Mouse (Mus musculus): ENCODE results near the gene Nipa2. TPM values are rescaled to one million over a fixed set of nuclear protein-coding genes. Genes with fewer than 3 reads are reported as not detected.

Nipa2 gene
- polyA plus RNA-seq, 1 experiment from 2014 or later: 53.0 TPM

- H3K4me3 ChIP-seq (ENCODE audit: control insufficient read depth in 1 of 2, insufficient read depth in 1 of 2, low read depth in 1 of 2, low read length in 2 of 2): peak overlapping the region; percentile 32 to 38
- H3K4me2 ChIP-seq (ENCODE audit: low read length): peak overlapping the region; percentile 61
- no peak for ATAC-seq (ENCODE audit: insufficient number of reproducible peaks, insufficient read depth, low FRiP score, low read depth)
- 31% methylated on average over 16 of the region's 16 CpGs for WGBS
- no peaks in the 10 kb centered on the region for H3K27me3 ChIP-seq (ENCODE audit: control insufficient read depth, insufficient read depth, low read length)
- H3K36me3 ChIP-seq (ENCODE audit: control insufficient read depth, insufficient read depth, low read length): no peaks in the 10 kb centered on the region
- no peaks in the 10 kb centered on the region for H3K4me1 ChIP-seq (ENCODE audit: control insufficient read depth in 2 of 2, insufficient read depth in 2 of 2, low read length in 2 of 2)
- H3K9me3 ChIP-seq (ENCODE audit: control insufficient read depth, low read length): no peaks in the 10 kb centered on the region
- H3K27ac ChIP-seq (replicated peaks in 1 of 2; ENCODE audit: control insufficient read depth in 1 of 2, insufficient read depth in 1 of 2, low read depth in 2 of 2, low read length in 2 of 2): no peak overlapping the region
- H3K9ac ChIP-seq (ENCODE audit: low read length): no peak overlapping the region
These were observed 6.1 kb upstream of the Nipa2 start for GRCm38 (mm10) chr7:55968258-55968901.

- H3K27ac ChIP-seq (replicated peaks in 1 of 2; ENCODE audit: control insufficient read depth in 1 of 2, insufficient read depth in 1 of 2, low read depth in 2 of 2, low read length in 2 of 2): no peak overlapping the region
- no peak overlapping the region for H3K4me2 ChIP-seq (ENCODE audit: low read length)
- 47% methylated on average over 3 of the region's 3 CpGs for WGBS
- no peaks in the 10 kb centered on the region for H3K36me3 ChIP-seq (ENCODE audit: control insufficient read depth, insufficient read depth, low read length)
- no peak overlapping the region for H3K4me3 ChIP-seq (ENCODE audit: control insufficient read depth in 1 of 2, insufficient read depth in 1 of 2, low read depth in 1 of 2, low read length in 2 of 2)
- no peak overlapping the region for H3K9ac ChIP-seq (ENCODE audit: low read length)
- no peaks in the 10 kb centered on the region for H3K27me3 ChIP-seq (ENCODE audit: control insufficient read depth, insufficient read depth, low read length)
- H3K9me3 ChIP-seq (ENCODE audit: control insufficient read depth, low read length): no peaks in the 10 kb centered on the region
- H3K4me1 ChIP-seq (ENCODE audit: control insufficient read depth in 2 of 2, insufficient read depth in 2 of 2, low read length in 2 of 2): peaks cover 0 to 4% of the 10 kb centered on the region in 2 experiments; a peak in 2 of 4 replicates
- no peak for ATAC-seq (ENCODE audit: insufficient number of reproducible peaks, insufficient read depth, low FRiP score, low read depth)
These were observed 4.7 kb upstream of the Nipa2 start for GRCm38 (mm10) chr7:55966866-55967460.

- Histone ChIP-seq H3K9ac (ENCODE audit: low read length) (no peak overlapping the region), H3K27ac (replicated peaks in 1 of 2; ENCODE audit: control insufficient read depth in 1 of 2, insufficient read depth in 1 of 2, low read depth in 2 of 2, low read length in 2 of 2) (no peak overlapping the region), H3K27me3 (ENCODE audit: control insufficient read depth, insufficient read depth, low read length) (no peaks in the 10 kb centered on the region), H3K4me2 (ENCODE audit: low read length) (no peak overlapping the region), H3K36me3 (ENCODE audit: control insufficient read depth, insufficient read depth, low read length) (peaks cover 10% of the 10 kb centered on the region; the same call in 1 of the 2 replicates), H3K4me1 (ENCODE audit: control insufficient read depth in 2 of 2, insufficient read depth in 2 of 2, low read length in 2 of 2) (peaks cover 0 to 9% of the 10 kb centered on the region in 2 experiments; a peak in 2 of 4 replicates), H3K9me3 (ENCODE audit: control insufficient read depth, low read length) (no peaks in the 10 kb centered on the region), H3K4me3 (ENCODE audit: control insufficient read depth in 1 of 2, insufficient read depth in 1 of 2, low read depth in 1 of 2, low read length in 2 of 2) (no peak overlapping the region)
- no peak for ATAC-seq (ENCODE audit: insufficient number of reproducible peaks, insufficient read depth, low FRiP score, low read depth)
- WGBS: 94% methylated on average over 1 of the region's 1 CpGs
These were observed 1.8 kb downstream of the Nipa2 start for GRCm38 (mm10) chr7:55960506-55960905.

GRCm38 (mm10) chr7:55959801-55960200 lies 2.5 kb downstream of the Nipa2 start:
- peaks cover 0 to 9% of the 10 kb centered on the region in 2 experiments; a peak in 2 of 4 replicates for H3K4me1 ChIP-seq (ENCODE audit: control insufficient read depth in 2 of 2, insufficient read depth in 2 of 2, low read length in 2 of 2)
- H3K4me3 ChIP-seq (ENCODE audit: control insufficient read depth in 1 of 2, insufficient read depth in 1 of 2, low read depth in 1 of 2, low read length in 2 of 2): no peak overlapping the region
- H3K27ac ChIP-seq (replicated peaks in 1 of 2; ENCODE audit: control insufficient read depth in 1 of 2, insufficient read depth in 1 of 2, low read depth in 2 of 2, low read length in 2 of 2): no peak overlapping the region
- no peak for ATAC-seq (ENCODE audit: insufficient number of reproducible peaks, insufficient read depth, low FRiP score, low read depth)
- H3K36me3 ChIP-seq (ENCODE audit: control insufficient read depth, insufficient read depth, low read length): peaks cover 10% of the 10 kb centered on the region; the same call in 1 of the 2 replicates
- no peak overlapping the region for H3K4me2 ChIP-seq (ENCODE audit: low read length)
- no peaks in the 10 kb centered on the region for H3K9me3 ChIP-seq (ENCODE audit: control insufficient read depth, low read length)
- no peaks in the 10 kb centered on the region for H3K27me3 ChIP-seq (ENCODE audit: control insufficient read depth, insufficient read depth, low read length)
- 89% methylated on average over 3 of the region's 3 CpGs for WGBS
- H3K9ac ChIP-seq (ENCODE audit: low read length): no peak overlapping the region

GRCm38 (mm10) chr7:55957916-55958315 lies 4.4 kb downstream of the Nipa2 start:
- H3K4me1 ChIP-seq (ENCODE audit: control insufficient read depth in 2 of 2, insufficient read depth in 2 of 2, low read length in 2 of 2): peaks cover 0 to 8% of the 10 kb centered on the region in 2 experiments; a peak in 2 of 4 replicates

GRCm38 (mm10) chr7:55957178-55957577 lies 5.1 kb downstream of the Nipa2 start:
- H3K27ac ChIP-seq (replicated peaks in 1 of 2; ENCODE audit: control insufficient read depth in 1 of 2, insufficient read depth in 1 of 2, low read depth in 2 of 2, low read length in 2 of 2): no peak overlapping the region
- H3K36me3 ChIP-seq (ENCODE audit: control insufficient read depth, insufficient read depth, low read length): peaks cover 16% of the 10 kb centered on the region; the same call in 1 of the 2 replicates
- no peak overlapping the region for H3K4me3 ChIP-seq (ENCODE audit: control insufficient read depth in 1 of 2, insufficient read depth in 1 of 2, low read depth in 1 of 2, low read length in 2 of 2)
- H3K9ac ChIP-seq (ENCODE audit: low read length): no peak overlapping the region
- H3K9me3 ChIP-seq (ENCODE audit: control insufficient read depth, low read length): no peaks in the 10 kb centered on the region; the same call in 1 of the 2 replicates
- no peak overlapping the region for H3K4me2 ChIP-seq (ENCODE audit: low read length)
- peaks cover 0 to 5% of the 10 kb centered on the region in 2 experiments; a peak in 2 of 4 replicates for H3K4me1 ChIP-seq (ENCODE audit: control insufficient read depth in 2 of 2, insufficient read depth in 2 of 2, low read length in 2 of 2)
- no peak for ATAC-seq (ENCODE audit: insufficient number of reproducible peaks, insufficient read depth, low FRiP score, low read depth)
- no peaks in the 10 kb centered on the region for H3K27me3 ChIP-seq (ENCODE audit: control insufficient read depth, insufficient read depth, low read length)
- WGBS: 89% methylated on average over 3 of the region's 3 CpGs

More at GRCm38 (mm10) chr7:55957916-55958315, 4.4 kb downstream of the Nipa2 start:
- Histone ChIP-seq H3K4me2 (ENCODE audit: low read length) (no peak overlapping the region), H3K27me3 (ENCODE audit: control insufficient read depth, insufficient read depth, low read length) (no peaks in the 10 kb centered on the region), H3K36me3 (ENCODE audit: control insufficient read depth, insufficient read depth, low read length) (peaks cover 16% of the 10 kb centered on the region; the same call in 1 of the 2 replicates), H3K27ac (replicated peaks in 1 of 2; ENCODE audit: control insufficient read depth in 1 of 2, insufficient read depth in 1 of 2, low read depth in 2 of 2, low read length in 2 of 2) (no peak overlapping the region), H3K9ac (ENCODE audit: low read length) (no peak overlapping the region), H3K9me3 (ENCODE audit: control insufficient read depth, low read length) (no peaks in the 10 kb centered on the region; the same call in 1 of the 2 replicates), H3K4me3 (ENCODE audit: control insufficient read depth in 1 of 2, insufficient read depth in 1 of 2, low read depth in 1 of 2, low read length in 2 of 2) (no peak overlapping the region)
- ATAC-seq (ENCODE audit: insufficient number of reproducible peaks, insufficient read depth, low FRiP score, low read depth): no peak
- 94% methylated on average over 4 of the region's 4 CpGs for WGBS

GRCm38 (mm10) chr7:55956054-55956453 lies 6.2 kb downstream of the Nipa2 start:
- Histone ChIP-seq H3K9me3 (ENCODE audit: control insufficient read depth, low read length) (no peaks in the 10 kb centered on the region; the same call in 1 of the 2 replicates), H3K4me2 (ENCODE audit: low read length) (no peak overlapping the region), H3K27me3 (ENCODE audit: control insufficient read depth, insufficient read depth, low read length) (no peaks in the 10 kb centered on the region), H3K4me1 (ENCODE audit: control insufficient read depth in 2 of 2, insufficient read depth in 2 of 2, low read length in 2 of 2) (peaks cover 0 to 3% of the 10 kb centered on the region in 2 experiments; a peak in 2 of 4 replicates), H3K27ac (replicated peaks in 1 of 2; ENCODE audit: control insufficient read depth in 1 of 2, insufficient read depth in 1 of 2, low read depth in 2 of 2, low read length in 2 of 2) (no peak overlapping the region), H3K4me3 (ENCODE audit: control insufficient read depth in 1 of 2, insufficient read depth in 1 of 2, low read depth in 1 of 2, low read length in 2 of 2) (no peak overlapping the region), H3K9ac (ENCODE audit: low read length) (no peak overlapping the region), H3K36me3 (ENCODE audit: control insufficient read depth, insufficient read depth, low read length) (peaks cover 16% of the 10 kb centered on the region; the same call in 1 of the 2 replicates)
- ATAC-seq (ENCODE audit: insufficient number of reproducible peaks, insufficient read depth, low FRiP score, low read depth): no peak
- WGBS: 90% methylated on average over 2 of the region's 2 CpGs

Data from heart, embryonic 14.5 days (tissue).